Mouse (Mus musculus): ENCODE measurements around the gene Mrps9. TPM values are rescaled to one million over a fixed set of nuclear protein-coding genes. Genes with fewer than 3 reads are reported as not detected.

The Mrps9 gene
- total RNA-seq, 1 experiment from 2014 or later, result 56.2 TPM

GRCm38 (mm10) chr1:42889421-42889887, 38.4 kb downstream of the Mrps9 start:
- ATAC-seq (ENCODE audit: extremely low read depth, insufficient number of reproducible peaks, low FRiP score, poor library complexity, severe bottlenecking), result no peak

GRCm38 (mm10) chr1:42894695-42895094, 43.7 kb downstream of the Mrps9 start:
- no peak for ATAC-seq (ENCODE audit: extremely low read depth, insufficient number of reproducible peaks, low FRiP score, poor library complexity, severe bottlenecking)

- no peak for ATAC-seq (ENCODE audit: extremely low read depth, insufficient number of reproducible peaks, low FRiP score, poor library complexity, severe bottlenecking)
Observed at GRCm38 (mm10) chr1:42905148-42905547, 54.1 kb downstream of the Mrps9 start.

- ATAC-seq (ENCODE audit: extremely low read depth, insufficient number of reproducible peaks, low FRiP score, poor library complexity, severe bottlenecking), result no peak
Observed at GRCm38 (mm10) chr1:42906696-42907095, 55.7 kb downstream of the Mrps9 start.

- no peak for ATAC-seq (ENCODE audit: extremely low read depth, insufficient number of reproducible peaks, low FRiP score, poor library complexity, severe bottlenecking)
Observed at GRCm38 (mm10) chr1:42907153-42907552, 56.1 kb downstream of the Mrps9 start.

GRCm38 (mm10) chr1:42915062-42915461, 64.0 kb downstream of the Mrps9 start:
- peak; percentile 36; the same call in 1 of the 2 replicates for ATAC-seq (ENCODE audit: extremely low read depth, insufficient number of reproducible peaks, low FRiP score, poor library complexity, severe bottlenecking)

- ATAC-seq (ENCODE audit: extremely low read depth, insufficient number of reproducible peaks, low FRiP score, poor library complexity, severe bottlenecking), result no peak
Observed at GRCm38 (mm10) chr1:42916719-42917118, 65.7 kb downstream of the Mrps9 start.

GRCm38 (mm10) chr1:42917908-42918307, 66.9 kb downstream of the Mrps9 start:
- ATAC-seq (ENCODE audit: extremely low read depth, insufficient number of reproducible peaks, low FRiP score, poor library complexity, severe bottlenecking), result no peak

- ATAC-seq (ENCODE audit: extremely low read depth, insufficient number of reproducible peaks, low FRiP score, poor library complexity, severe bottlenecking), result no peak
Observed at GRCm38 (mm10) chr1:42923924-42924323, 72.9 kb downstream of the Mrps9 start.

GRCm38 (mm10) chr1:42933613-42934012, 82.6 kb downstream of the Mrps9 start:
- no peak for ATAC-seq (ENCODE audit: extremely low read depth, insufficient number of reproducible peaks, low FRiP score, poor library complexity, severe bottlenecking)

- ATAC-seq (ENCODE audit: extremely low read depth, insufficient number of reproducible peaks, low FRiP score, poor library complexity, severe bottlenecking), result no peak
Observed at GRCm38 (mm10) chr1:42948486-42948885, 97.5 kb downstream of the Mrps9 start.

- no peak for ATAC-seq (ENCODE audit: extremely low read depth, insufficient number of reproducible peaks, low FRiP score, poor library complexity, severe bottlenecking)
Observed at GRCm38 (mm10) chr1:42952734-42953481, 101.9 kb downstream of the Mrps9 start, which contains the start of gene Gpr45. Gene Gpr45, plus strand, starts transcription at chr1:42952872.

- no peak for ATAC-seq (ENCODE audit: extremely low read depth, insufficient number of reproducible peaks, low FRiP score, poor library complexity, severe bottlenecking)
Observed at GRCm38 (mm10) chr1:42953482-42953822, 102.4 kb downstream of the Mrps9 start.

Other genes with a start within 250 kb of the Mrps9 start
- 0.12 TPM in 1 of 2 replicates, not detected in the other for gene Pou3f3, start 155.5 kb upstream of the Mrps9 start, total RNA-seq (2017)
- gene Gpr45, start 101.6 kb downstream of the Mrps9 start, total RNA-seq (2017), result not detected in 2 replicates
- 18.5 and 19.8 TPM in 2 replicates for gene Tgfbrap1, start 247.4 kb downstream of the Mrps9 start, total RNA-seq (2017)
- 12.5 and 14.3 TPM in 2 replicates for gene AI597479, start 247.5 kb downstream of the Mrps9 start, total RNA-seq (2017)